Mouse (Mus musculus) ovary, adult 18-20 months (tissue): ENCODE measurements around the gene Dnhd1.
"Not testable (repeated sequence)": the region's sequence is repeated elsewhere in the genome, so short reads cannot be mapped to it uniquely, and the experiment has no call there.

ENCODE experiments used
- DNase-seq: peaks from one replicate; pipeline ENCODE4 v3.0.0; 2022; ENCODE audit warnings: low spot score, mixed read lengths

The Dnhd1 gene

GRCm38 (mm10) chr7:105640233-105640893 is 10.3 kb upstream of the Dnhd1 start, which contains the start of the genes Arfip2 and Gm45799:
Gene Arfip2 (minus strand): TSS chr7:105640416.
Gene Gm45799 (plus strand): TSS chr7:105640552.
- DNase-seq = peak; percentile 97

GRCm38 (mm10) chr7:105640894-105641255 is 9.8 kb upstream of the Dnhd1 start:
- DNase-seq = no peak

- DNase-seq = no peak
Measured at GRCm38 (mm10) chr7:105641936-105642335, 8.7 kb upstream of the Dnhd1 start.

GRCm38 (mm10) chr7:105685541-105686197 is 35.0 kb downstream of the Dnhd1 start:
- no peak for DNase-seq

- DNase-seq = no peak
Measured at GRCm38 (mm10) chr7:105690875-105691274, 40.2 kb downstream of the Dnhd1 start.

- DNase-seq = no peak
Measured at GRCm38 (mm10) chr7:105703184-105703583, 52.6 kb downstream of the Dnhd1 start.

GRCm38 (mm10) chr7:105703816-105704215 is 53.2 kb downstream of the Dnhd1 start:
- DNase-seq = no peak

GRCm38 (mm10) chr7:105708733-105709132 is 58.1 kb downstream of the Dnhd1 start:
- DNase-seq = no peak

- DNase-seq = no peak
Measured at GRCm38 (mm10) chr7:105715366-105715765, 64.7 kb downstream of the Dnhd1 start.

GRCm38 (mm10) chr7:105721916-105722315 is 71.3 kb downstream of the Dnhd1 start:
- DNase-seq = no peak

- DNase-seq = no peak
Measured at GRCm38 (mm10) chr7:105726144-105726979, 75.7 kb downstream of the Dnhd1 start.

GRCm38 (mm10) chr7:105726980-105727325 is 76.3 kb downstream of the Dnhd1 start:
- DNase-seq = no peak

GRCm38 (mm10) chr7:105728701-105729428 is 78.2 kb downstream of the Dnhd1 start:
- DNase-seq = no peak

- no peak for DNase-seq
Measured at GRCm38 (mm10) chr7:105733836-105734235, 83.2 kb downstream of the Dnhd1 start.

- no peak for DNase-seq
Measured at GRCm38 (mm10) chr7:105734826-105735225, 84.2 kb downstream of the Dnhd1 start.

GRCm38 (mm10) chr7:105735464-105735863 is 84.8 kb downstream of the Dnhd1 start:
- not testable (repeated sequence) for DNase-seq

GRCm38 (mm10) chr7:105736264-105736901 is 85.8 kb downstream of the Dnhd1 start, which contains the start of gene Ilk:
Gene Ilk (plus strand): TSS chr7:105736592.
- DNase-seq = peak; percentile 90

GRCm38 (mm10) chr7:105736911-105737521 is 86.4 kb downstream of the Dnhd1 start, which contains the start of gene Rrp8:
Gene Rrp8 (minus strand): TSS chr7:105737385.
- DNase-seq = no peak

GRCm38 (mm10) chr7:105737648-105738047 is 87.0 kb downstream of the Dnhd1 start:
- DNase-seq = no peak

GRCm38 (mm10) chr7:105738286-105738685 is 87.7 kb downstream of the Dnhd1 start:
- DNase-seq = no peak

GRCm38 (mm10) chr7:105738948-105739347 is 88.3 kb downstream of the Dnhd1 start:
- peak; percentile 48 for DNase-seq
